Mouse (Mus musculus) left cerebral cortex, postnatal 14 days (tissue): ENCODE data around the gene Gcnt7. TPM values are rescaled to one million over a fixed set of nuclear protein-coding genes. Genes with fewer than 3 reads are reported as not detected.
A peak's percentile ranks its signal among the peaks of the same experiment; 100 is the strongest.

Experiments
- DNase-seq, 2 experiments: peaks; one replicate each; pipeline ENCODE4 v3.0.0; 2021 to 2022; ENCODE audit warnings: low spot score in 2 of 2, mixed read lengths in 1 of 2
- intact Hi-C: fragments of 180-260 bp; cut with DNase I; formaldehyde crosslinking; loops from one replicate; pipeline ENCODE4 v1.15.1; 2025
- total RNA-seq, 2 experiments: library from RNA; stranded (reverse); gene quantifications; 2 replicates each; pipeline ENCODE4 v1.2.3; 2021

Gene Gcnt7
- total RNA-seq, 2 experiments from 2014 or later = not detected

DNA sequence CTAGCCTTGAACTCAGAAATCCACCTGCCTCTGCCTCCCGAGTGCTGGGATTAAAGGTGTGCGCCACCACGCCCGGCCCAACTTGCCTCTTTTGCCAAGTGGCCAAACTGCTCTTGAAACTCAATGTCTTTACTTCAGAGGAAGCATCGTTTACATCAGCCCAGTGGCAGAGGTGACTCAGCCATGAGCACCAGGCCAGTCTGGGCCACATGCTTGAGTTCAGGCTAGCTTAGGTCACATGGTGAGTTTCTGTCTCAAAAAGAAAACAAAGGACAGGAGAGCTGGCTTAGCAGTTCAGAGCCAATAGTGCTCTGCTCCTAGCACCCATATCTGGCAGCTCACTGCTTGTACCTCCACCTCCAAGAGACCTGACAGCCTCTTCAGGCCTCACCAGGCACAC lies 8.8 kb upstream of the Gcnt7 start:
- no peak for DNase-seq
- intact Hi-C loops = no loop called here

DNA sequence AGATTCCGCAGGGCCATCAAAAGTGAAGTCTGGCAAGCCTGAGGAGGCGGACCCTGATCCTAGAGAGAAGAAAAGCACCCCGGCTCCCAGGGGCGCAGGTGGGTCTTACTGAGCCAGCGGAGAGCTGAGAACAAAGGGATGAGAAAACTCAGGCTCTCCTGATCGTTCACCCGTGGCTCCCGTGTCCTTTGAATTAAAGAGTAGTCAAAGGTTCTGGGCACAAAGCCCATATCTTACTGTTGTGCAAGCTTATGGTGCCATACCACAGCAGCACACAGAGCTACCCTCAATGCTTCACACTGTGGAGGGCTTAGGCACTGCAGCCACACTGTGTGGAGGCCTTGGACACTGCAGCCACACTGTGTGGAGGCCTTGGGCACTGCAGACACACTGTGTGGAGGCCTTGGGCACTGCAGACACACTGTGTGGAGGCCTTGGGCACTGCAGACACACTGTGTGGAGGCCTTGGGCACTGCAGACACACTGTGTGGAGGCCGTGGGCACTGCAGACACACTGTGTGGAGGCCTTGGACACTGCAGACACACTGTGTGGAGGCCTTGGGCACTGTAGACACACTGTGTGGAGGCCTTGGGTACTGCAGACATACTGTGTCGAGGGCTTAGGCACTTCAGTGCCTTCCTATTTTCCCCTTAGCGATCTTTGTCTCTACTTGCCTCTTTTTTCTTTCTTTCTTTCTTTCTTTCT lies 8.2 kb upstream of the Gcnt7 start:
- intact Hi-C loops = no loop called here
- no peak for DNase-seq

DNA sequence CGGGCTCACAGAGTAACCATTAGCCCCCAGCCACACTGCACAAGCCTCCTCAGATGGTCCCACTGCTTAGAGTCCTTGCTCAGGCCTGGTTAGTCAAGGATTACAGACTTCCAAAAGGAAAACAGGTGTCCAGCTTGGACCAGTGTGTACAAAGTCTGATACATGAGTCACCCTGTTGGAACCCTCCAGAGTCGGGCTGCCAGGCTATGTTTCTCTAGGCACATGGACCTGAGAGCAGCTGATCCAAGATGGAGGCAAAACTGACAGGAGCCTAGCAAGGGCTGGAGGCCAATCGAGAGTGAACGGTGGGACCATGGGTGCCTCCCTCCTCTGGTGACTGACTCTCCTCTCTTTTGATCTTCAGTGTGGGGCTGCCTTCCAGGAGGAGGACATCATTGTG lies 4.4 kb upstream of the Gcnt7 start:
- no peak for DNase-seq
- intact Hi-C loops = no loop called here

DNA sequence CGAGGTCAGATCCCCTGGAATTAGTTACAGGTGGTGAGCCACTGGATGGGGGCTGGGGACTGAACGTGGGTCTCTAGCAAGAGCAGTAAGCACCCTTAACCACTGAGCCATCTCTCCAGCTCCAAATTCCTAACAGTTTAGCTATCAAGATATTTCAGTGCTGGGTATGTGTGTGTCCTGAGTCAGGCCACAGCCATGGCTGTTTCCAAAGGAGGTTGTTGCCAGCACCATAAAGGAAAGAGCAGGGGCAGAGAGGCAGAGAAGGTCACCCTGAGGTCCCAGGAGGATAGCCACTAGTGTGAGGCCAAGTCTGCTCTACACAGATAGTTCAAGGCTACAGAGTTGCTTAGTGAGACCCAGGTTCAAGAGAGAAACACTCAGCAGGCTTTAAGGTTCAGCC lies 2.3 kb upstream of the Gcnt7 start:
- DNase-seq = no peak
- intact Hi-C loops = no loop called here

DNA sequence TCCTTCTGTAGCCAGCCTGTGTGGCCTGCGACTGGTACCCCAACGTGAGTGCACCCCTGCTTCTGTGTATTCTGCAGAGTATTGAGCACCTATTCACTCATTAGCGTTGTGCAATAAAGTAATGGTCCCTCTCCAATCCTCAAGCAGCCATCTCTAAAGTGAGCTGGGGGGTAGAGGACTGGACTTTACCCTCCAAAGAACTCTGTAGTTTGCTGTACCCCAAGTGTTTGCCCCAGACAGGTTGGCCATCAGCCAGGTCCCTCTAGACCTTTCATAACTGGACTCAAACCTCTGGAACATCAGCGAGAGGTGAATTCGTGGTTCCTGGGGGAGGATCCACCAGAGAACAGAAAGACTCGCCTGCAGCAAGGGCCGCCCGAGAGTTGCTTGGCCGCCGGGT lies 5.9 kb downstream of the Gcnt7 start:
- intact Hi-C loops = no loop called here
- no peak for DNase-seq

DNA sequence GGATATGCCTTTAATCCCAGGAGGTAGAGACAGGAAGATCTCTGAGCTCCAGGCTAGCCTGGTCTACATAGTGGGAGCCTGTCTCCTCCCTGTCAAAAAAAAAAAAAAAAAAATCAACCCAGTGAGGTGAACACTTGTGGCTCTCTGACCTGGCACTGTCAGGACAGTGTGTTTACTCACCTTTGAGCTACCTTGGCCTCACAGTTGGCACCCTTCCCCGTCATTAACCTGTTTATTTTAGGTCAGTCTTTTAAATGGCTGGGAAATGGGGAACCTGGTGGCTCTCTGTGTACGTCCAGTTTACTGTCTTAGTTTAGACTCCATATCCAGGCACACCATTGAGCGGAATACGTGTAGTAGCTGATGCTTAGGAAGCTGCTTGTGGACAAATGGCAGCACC lies 6.4 kb downstream of the Gcnt7 start:
- no peak for DNase-seq
- intact Hi-C loops = no loop called here

DNA sequence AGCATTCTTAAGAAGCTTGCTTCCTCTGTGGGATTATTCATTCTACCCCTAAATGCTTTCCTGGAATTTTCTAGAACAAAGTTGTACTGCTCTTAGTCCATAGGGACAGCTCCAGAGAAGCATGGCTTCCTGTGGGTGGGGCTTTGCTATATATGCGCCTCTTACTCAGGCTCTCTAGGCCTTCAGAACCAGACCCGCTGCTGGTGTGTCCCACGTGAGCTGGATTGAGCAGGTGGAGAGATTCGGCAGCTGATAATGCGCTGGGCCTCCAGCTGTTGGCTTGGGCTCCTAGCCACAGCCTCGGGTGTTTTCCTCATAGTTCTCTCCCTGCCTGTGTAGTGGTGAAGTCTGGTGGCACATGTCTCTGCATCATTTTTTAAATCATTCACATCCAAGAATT lies 7.8 kb downstream of the Gcnt7 start:
- no peak for DNase-seq
- intact Hi-C loops = no loop called here

DNA sequence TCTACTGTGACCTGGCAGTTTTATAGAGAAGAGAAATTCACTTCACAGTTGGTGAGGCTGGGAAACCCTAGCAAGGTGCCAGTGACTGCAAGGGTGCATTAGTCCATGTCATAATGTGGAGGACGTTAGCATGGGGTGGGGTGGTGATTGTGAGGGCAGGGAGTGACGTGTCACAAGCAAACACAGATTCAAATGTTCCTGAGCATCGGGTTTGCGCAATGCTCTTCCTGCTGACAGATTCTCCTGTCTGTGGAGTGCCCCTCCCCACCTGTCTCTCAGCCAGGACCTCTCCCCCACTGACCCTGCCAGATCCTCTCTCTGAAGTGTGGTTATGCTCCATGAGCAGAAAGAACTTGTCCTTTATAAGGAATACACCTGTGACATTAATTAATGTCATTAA lies 10.1 kb downstream of the Gcnt7 start:
- intact Hi-C loops = no loop called here
- DNase-seq = no peak

DNA sequence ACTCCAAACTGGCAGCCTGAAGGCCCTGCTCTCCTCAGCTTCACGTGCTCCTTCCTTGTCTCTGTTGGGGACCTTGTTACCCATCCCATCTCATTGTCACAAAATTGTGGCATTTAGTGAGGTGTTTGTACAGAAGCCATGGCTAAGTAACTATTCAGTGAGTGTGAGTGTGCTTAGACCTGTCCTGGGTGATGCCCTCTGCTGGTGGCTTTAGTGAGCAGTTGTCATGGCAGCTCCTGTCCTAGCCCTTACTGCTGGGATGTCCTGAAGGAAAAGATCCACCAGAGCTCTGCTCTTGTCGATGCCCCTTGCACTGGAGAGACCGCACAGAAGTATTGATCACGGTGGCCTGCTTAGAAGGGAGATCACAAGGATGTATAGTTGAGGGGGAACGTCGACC lies 11.1 kb downstream of the Gcnt7 start:
- intact Hi-C loops = no loop called here
- DNase-seq = peak in 1 of 2 experiments; percentile 32

DNA sequence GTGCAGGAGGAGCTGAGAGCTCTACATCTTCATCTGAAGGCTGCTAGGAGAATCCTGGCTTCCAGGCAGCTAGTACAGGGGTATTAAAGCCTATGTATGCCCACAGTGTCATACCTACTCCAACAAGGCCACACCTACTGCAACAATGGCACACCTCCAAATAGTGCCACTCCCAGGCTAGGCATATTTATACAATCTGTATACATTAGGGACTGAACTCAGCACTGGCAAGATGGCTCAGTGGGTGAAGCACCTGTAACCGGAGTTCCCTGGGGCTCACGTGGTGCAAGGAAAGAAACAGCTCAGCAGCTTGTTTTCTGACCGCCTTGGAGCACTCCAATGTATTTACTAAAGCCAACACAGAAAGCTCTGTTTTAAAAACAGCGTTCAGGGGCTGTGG lies 12.8 kb downstream of the Gcnt7 start:
- no peak for DNase-seq

DNA sequence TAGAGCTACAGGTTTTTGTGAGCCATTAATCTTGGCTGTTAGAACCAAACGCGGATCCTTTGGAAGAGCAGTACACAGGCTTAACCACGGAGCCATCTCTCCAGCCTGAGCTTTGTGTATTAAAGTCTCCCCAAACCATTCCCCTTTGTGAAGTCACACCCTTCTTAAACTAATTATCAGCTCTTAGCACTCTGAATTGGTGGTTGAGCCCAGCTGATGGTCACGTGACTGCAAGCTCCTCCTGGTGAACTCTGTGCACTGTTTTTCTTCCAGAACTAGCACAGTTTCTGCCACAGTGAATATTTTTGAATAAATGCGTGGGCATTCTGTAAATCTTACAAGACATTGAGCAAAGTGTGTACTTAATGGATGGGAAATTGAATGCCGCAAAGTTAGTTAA lies 17.2 kb downstream of the Gcnt7 start:
- DNase-seq = no peak

More for the DNA sequence above, 12.8 kb downstream of the Gcnt7 start:
- intact Hi-C loops = no loop called here

DNA sequence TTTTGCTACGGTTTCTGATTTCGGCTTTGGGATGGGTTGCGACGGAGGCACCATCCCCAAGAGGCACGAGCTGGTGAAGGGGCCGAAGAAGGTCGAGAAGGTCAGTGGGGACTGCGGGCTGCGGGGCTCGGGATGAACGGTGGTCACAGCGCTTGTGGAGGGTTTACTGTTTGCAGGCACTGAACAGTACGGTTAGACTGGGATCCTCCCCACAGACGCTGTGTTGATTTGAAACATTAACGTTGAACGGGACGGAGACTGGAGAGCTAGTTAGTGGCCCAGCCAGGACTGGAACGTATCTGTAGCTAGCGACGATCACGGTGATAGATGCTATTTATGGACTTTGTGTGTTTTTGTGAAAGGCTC lies 17.8 kb downstream of the Gcnt7 start:
- intact Hi-C loops = loop anchor here (2.0 kb wide), 1 partner anchor 70 kb away; the partner anchor contains the start of genes Aurka and Cstf1

More for the DNA sequence above, 17.2 kb downstream of the Gcnt7 start:
- intact Hi-C loops = loop anchor here (2.0 kb wide), 1 partner anchor 70 kb away; the partner anchor contains the start of genes Aurka and Cstf1

DNA sequence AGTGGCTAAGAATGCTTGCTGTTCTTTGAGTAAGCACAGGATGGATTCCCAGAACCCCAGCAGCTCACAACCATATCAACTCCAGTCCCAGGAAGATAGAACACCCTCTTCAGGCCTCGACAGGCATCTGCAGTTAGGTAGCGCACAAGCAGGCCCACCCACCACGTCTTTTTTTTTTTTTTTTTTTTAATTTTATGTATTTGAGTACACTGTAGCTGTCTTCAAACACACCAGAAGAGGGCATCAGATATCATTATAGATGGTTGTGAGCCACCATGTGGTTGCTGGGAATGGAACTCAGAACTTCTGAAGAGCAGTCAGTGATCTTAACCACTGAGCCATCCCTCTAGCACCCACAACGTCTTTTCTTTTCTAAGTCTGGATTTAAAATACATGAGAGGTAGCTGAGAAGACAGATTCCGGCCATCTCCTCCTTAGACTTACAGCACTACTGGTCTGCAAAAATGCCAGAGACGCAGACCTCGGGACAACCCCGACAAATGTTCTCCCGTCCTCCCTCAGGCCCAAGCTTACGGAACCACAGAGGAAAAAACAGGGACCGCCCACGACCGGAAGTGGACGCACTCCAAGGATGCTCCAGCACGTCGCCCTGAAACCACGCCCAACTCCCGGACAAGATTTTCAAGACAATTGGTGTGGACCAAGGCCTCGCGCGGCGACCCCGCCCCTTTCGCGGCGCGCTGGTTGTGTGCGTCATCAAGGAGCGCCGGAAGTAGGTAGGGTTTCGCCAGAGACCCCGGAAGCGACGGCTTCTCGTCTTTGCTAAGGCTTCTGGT lies 18.4 kb downstream of the Gcnt7 start, which contains the start of gene Rtf2:
Rtf2 (plus strand) TSS at position 714 of the 797 bp plus-strand sequence.
- intact Hi-C loops = loop anchor here (2.0 to 10.0 kb wide), 2 partner anchors 69 to 215 kb away; partner anchors contain the start of genes Aurka and Cstf1
- DNase-seq = peak; percentile 100

More for the DNA sequence above, 17.8 kb downstream of the Gcnt7 start:
- DNase-seq = no peak

DNA sequence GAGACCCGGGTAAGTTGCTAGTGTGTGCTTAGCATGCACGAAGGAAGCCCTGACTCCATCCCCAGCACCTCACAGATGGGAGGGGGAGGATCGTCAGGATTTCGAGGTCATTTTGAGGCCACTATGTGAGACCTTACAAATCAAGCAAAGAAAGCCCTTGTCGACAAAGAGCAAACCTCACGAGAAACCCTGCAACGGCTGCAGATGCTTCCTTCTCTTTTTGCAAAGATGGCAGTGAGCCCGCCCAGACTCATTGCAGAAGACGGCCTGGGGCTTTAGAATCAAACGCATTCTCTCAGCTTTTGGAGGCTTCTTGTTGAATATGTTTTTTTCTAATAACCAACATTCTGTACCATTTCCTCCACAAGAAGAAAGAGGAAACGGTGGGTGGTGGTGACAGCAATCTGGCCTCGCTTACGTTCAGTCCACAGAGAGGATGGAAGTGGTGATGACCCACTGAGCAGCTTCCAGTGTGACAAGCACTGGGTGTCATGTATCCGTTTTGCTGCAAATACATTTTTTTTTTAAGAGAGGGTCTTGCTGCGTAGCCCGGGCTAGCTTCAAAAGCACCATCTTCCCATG lies 20.9 kb downstream of the Gcnt7 start:
- intact Hi-C loops = loop anchor here (10.0 kb wide), 1 partner anchor 213 kb away; no protein-coding TSS in a partner anchor
- DNase-seq = no peak

DNA sequence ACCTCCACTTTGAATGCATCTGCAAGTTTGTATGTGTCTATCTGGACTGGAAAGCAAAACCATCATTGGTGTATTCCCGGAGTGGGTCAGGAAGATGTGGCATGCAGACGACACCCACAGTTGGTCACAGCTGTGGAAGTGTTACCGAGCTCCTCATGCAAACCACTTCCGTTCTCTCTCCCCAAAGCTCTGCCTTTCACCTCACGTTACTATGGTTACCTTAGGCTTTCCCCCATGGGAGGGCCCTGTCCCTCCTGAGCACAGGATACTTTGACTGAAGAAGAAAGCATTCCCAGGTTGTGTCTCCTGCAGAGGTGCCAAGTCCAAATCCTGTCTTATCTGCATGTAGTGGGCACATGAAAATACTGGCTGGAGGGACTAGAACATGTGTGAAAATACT lies 24.6 kb downstream of the Gcnt7 start:
- no peak for DNase-seq
- intact Hi-C loops = loop anchor here (10.0 kb wide), 1 partner anchor 209 kb away; no protein-coding TSS in a partner anchor

DNA sequence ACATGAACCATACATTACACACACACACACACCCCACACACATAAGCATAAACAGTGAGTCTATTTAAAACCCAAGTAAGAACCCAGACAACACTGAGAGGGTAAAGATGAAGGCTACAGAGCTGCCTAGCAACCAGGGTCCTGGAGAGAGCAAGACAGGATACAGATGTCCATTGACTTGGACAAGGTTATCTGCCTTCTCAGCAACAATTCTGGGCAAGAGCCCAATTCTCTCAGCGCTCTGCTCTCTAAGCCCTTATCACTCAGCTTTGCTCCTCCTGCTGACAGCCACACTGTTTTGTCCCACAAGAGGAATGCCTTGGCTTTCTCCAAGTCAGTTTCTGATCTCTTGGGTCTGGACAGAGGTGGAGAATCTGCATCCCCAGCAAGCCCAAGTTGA lies 27.8 kb downstream of the Gcnt7 start:
- peak in 1 of 2 experiments; percentile 41 for DNase-seq
- intact Hi-C loops = loop anchor here (10.0 kb wide), 1 partner anchor 206 kb away; no protein-coding TSS in a partner anchor

DNA sequence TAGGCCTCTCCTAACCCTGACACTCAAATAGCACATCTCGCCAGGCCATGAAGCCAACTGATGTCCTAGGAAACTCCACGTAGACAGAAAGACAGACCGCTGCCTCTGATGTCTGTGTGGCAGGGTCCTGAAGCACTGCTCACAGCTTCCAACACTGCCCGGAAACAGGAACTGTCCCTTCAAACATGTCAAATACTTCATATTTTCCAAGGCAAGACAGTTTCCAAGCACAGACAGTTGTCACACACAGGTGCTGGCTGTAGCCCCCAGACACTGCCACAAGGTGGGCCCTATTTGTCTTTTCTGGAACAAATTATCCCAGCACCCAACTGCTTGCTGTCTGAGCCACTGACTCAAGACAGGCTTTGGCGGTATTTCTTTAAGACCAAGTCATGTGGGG lies 40.2 kb downstream of the Gcnt7 start:
- no peak for DNase-seq
- intact Hi-C loops = no loop called here

DNA sequence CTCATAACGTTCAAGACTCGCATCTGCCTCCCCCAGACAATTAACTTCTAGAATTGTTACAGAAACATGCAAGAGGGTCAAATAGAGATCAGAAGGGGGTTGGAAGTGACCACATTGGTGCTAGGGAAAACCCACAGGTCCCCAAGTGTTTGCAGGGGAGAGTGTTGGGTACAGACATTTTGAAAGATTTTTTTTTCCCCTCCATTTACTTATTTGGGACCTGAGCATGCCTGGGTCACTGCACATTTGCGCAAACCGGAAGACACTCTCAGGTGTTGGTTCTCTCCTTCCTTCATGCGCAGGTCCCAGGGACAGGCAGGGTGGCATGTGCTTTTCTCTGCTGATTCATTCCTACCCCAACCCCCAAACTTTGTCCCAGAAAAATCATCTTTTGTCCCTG lies 41.5 kb downstream of the Gcnt7 start:
- intact Hi-C loops = no loop called here

DNA sequence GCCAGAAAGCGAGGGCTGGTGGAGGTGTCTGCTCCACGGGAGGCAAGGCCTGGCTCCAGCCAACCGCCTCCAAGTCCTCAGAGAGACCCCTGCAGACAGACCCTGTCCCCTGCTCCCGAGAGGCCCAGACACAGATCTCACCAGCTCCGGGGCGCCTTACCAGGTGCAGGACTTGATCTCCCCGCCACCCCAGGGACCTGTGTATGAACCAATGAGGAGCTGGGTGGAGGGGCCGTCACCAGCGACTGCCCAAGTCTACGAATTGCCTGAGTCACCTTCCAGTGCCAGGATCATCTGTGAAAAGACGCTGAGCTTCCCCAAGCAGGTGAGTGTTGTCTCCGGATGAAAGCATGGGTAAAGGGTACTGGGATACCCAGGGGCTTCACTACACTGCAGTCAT lies 42.2 kb downstream of the Gcnt7 start:
- no peak for DNase-seq
- intact Hi-C loops = no loop called here

More for the DNA sequence above, 41.5 kb downstream of the Gcnt7 start:
- no peak for DNase-seq

DNA sequence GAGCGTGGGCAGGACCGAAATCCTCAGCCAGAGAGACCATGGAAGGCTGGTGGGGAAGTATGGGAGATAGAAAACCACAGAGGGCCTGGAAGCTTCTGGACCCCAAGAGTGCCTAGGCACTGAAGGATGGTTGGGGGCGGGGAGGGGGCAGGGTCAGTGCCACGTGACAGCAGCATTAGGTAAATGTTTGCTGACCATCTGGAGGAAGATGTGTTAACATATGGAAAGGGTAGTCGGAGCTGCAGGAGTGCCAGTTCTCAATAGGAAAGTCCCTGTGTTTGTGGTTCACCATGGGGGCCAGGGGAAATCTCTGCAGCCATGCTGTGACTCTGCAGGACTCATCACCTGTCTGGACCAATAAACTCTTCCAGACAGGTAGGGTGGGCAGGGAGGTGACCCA lies 44.5 kb downstream of the Gcnt7 start:
- intact Hi-C loops = no loop called here
- no peak for DNase-seq
